Mouse (Mus musculus) neural tube, postnatal 0 days (tissue): ENCODE results near the gene Rnf113a1. TPM values are rescaled to one million over a fixed set of nuclear protein-coding genes. Genes with fewer than 3 reads are reported as not detected.

Source experiments
- polyA plus RNA-seq: library from polyadenylated mRNA; unstranded; fragments of >200 nt; fragmentation: Nextera tagmentation; extraction: Ambion mirVana; gene quantifications from 2 replicates; pipeline ENCODE4 v1.2.1, GENCODE M21; 2015

Gene Rnf113a1
- 29.6 and 30.3 TPM in 2 replicates for polyA plus RNA-seq

DNA sequence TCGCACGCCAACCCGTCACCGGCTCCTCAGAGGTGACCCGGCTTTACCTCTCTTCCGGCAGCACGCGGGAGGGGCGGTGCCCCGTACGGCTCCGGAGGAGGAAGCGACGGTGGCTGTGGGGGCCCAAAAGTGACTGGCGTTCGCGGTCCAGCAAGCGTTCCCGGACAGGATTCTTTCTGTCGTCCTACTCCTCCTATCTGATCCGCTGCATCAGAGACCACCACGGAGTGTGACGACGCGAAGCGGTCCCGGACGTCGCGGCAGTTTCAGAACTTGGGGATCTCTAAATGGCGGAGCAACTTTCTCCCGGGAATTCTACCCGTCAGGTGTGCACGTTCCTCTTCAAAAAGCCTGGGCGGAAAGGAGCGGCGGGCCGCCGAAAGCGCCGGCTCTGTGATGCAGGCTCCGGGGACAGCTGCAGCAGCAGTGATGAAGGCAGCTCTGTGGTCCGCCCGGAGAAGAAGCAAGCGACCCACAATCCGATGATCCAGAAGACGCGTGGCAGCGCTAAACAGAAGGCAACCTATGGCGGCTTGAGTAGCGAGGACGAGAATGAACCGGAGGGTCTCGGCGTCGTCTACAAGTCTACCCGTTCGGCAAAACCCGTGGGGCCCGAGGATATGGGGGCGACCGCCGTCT, at the start of gene Rnf113a1, which contains the start of gene Ndufa1:
Gene Rnf113a1 (plus strand): TSS at position 141 of the 639 bp plus-strand sequence.
Gene Ndufa1 (minus strand): TSS at position 59 of the 639 bp plus-strand sequence.

DNA sequence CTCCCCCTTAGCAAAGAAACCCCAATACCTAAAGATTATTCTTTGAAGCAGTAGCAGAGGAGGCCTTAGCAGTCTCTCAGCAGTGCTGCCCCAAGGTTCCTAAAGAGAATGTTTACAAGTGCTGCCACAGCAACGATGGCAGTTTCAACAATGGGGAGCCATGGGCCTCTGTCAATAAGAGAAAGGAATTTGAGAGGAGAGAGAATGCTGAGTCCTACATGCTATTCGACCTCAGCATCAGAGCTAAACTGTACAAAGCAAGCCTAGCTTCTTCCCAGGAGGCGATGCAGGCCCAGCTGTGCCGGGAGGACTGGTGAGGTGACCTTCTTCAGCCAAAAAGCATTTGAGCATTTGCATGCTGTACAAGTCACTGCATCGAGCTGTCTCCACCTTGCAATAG, 22.3 kb upstream of the Rnf113a1 start, which contains the start of gene Akap14:
Gene Akap14 (minus strand): TSS at position 101 of the 400 bp plus-strand sequence.

GRCm38 (mm10) chrX:37210941-37211340, 19.9 kb downstream of the Rnf113a1 start, which contains the start of gene Gm9:
TSS of gene Gm9 (minus strand) at chrX:37211041.

DNA sequence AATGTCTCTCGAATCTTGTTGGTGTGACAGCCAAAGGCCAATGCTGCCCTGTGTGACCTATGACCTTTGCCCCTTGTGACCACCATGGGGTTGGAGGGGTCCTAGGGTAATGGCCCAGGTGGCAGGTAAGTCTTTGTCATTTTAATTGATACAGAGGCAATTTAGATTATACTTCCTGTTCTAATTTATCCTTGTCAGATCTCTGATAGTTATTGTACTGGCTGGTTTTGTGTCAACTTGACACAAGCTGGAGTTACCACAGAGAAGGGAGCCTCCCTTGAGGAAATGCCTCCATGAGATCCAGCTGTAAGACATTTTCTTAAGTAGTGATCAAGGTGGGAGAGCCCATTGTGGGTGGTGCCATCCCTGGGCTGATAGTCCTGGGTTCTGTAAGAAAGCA, 31.1 kb downstream of the Rnf113a1 start, which contains the start of gene Rhox1:
Gene Rhox1 (minus strand): TSS at position 101 of the 400 bp plus-strand sequence.

Other genes starting within 250 kb of the Rnf113a1 start
- gene Sept6, start 199.5 kb upstream of the Rnf113a1 start, polyA plus RNA-seq, result 52.2 and 57.4 TPM in 2 replicates
- gene Sowahd, start 142.4 kb upstream of the Rnf113a1 start, polyA plus RNA-seq, result 0.15 and 0.19 TPM in 2 replicates
- 301 and 383 TPM in 2 replicates for gene Rpl39, start 105.8 kb upstream of the Rnf113a1 start, polyA plus RNA-seq
- 21.3 and 22.5 TPM in 2 replicates for gene Upf3b, start 80.9 kb upstream of the Rnf113a1 start, polyA plus RNA-seq
- 20.4 and 20.7 TPM in 2 replicates for gene Nkap, start 64.5 kb upstream of the Rnf113a1 start, polyA plus RNA-seq
- 0.49 and 0.53 TPM in 2 replicates for gene Akap14, start 22.4 kb upstream of the Rnf113a1 start, polyA plus RNA-seq
- gene Ndufa1, start 82 bp upstream of the Rnf113a1 start, polyA plus RNA-seq, result 1,019 and 1,020 TPM in 2 replicates
- gene Gm9, start 19.8 kb downstream of the Rnf113a1 start, polyA plus RNA-seq, result not detected in 2 replicates
- not detected in 2 replicates for gene Rhox1, start 31.0 kb downstream of the Rnf113a1 start, polyA plus RNA-seq
- not detected in 2 replicates for gene Rhox2a, start 53.7 kb downstream of the Rnf113a1 start, polyA plus RNA-seq
- not detected in 2 replicates for gene Rhox3a, start 58.7 kb downstream of the Rnf113a1 start, polyA plus RNA-seq
- gene Rhox4a, start 74.1 kb downstream of the Rnf113a1 start, polyA plus RNA-seq, result not detected in 2 replicates
- not detected in 2 replicates for gene Rhox3a2, start 188.8 kb downstream of the Rnf113a1 start, polyA plus RNA-seq
- gene Rhox4a2, start 199.6 kb downstream of the Rnf113a1 start, polyA plus RNA-seq, result not detected in 2 replicates
- gene Rhox2b, start 220.8 kb downstream of the Rnf113a1 start, polyA plus RNA-seq, result not detected in 2 replicates
- not detected in 2 replicates for gene Rhox4b, start 241.2 kb downstream of the Rnf113a1 start, polyA plus RNA-seq